Mouse (Mus musculus) neural tube, embryonic 13.5 days (tissue): ENCODE data around the gene Cyp2d22. TPM values are rescaled to one million over a fixed set of nuclear protein-coding genes. Genes with fewer than 3 reads are reported as not detected.

ENCODE experiments used
- ATAC-seq: fragments of 200-750 bp; cut with Nextera tagmentation; 2 replicates; pipeline ENCODE4 v1.8.0; 2017; ENCODE audit warnings: low read depth, mild to moderate bottlenecking, moderate TSS enrichment, moderate library complexity
- H3K27ac ChIP-seq: fragments of 300-500 bp; sonication (generic); replicated peaks from 2 replicates; pipeline ENCODE4 v1.5.1; 2015; ENCODE audit warnings: moderate library complexity, mild to moderate bottlenecking, inconsistent platforms
- H3K27me3 ChIP-seq: fragments of 300-500 bp; sonication (generic); 2 replicates; pipeline ENCODE4 v1.6.1; 2015; ENCODE audit warnings: mild to moderate bottlenecking, inconsistent platforms
- H3K36me3 ChIP-seq: fragments of 300-500 bp; sonication (generic); 2 replicates; pipeline ENCODE4 v1.6.1; 2015; ENCODE audit warnings: mild to moderate bottlenecking, inconsistent platforms
- H3K4me1 ChIP-seq: fragments of 300-500 bp; sonication (generic); replicated peaks from 2 replicates; pipeline ENCODE4 v1.6.1; 2015; ENCODE audit warnings: inconsistent platforms
- H3K4me2 ChIP-seq: fragments of 300-500 bp; sonication (generic); 2 replicates; pipeline ENCODE4 v1.6.1; 2015; ENCODE audit warnings: inconsistent platforms, mild to moderate bottlenecking, moderate library complexity
- H3K4me3 ChIP-seq: fragments of 300-500 bp; sonication (generic); 2 replicates; pipeline ENCODE4 v1.5.1; 2015; ENCODE audit warnings: mild to moderate bottlenecking, inconsistent platforms
- H3K9ac ChIP-seq: fragments of 300-500 bp; sonication (generic); 2 replicates; pipeline ENCODE4 v1.6.1; 2015; ENCODE audit warnings: moderate library complexity, mild to moderate bottlenecking, inconsistent platforms
- H3K9me3 ChIP-seq: fragments of 300-500 bp; sonication (generic); 2 replicates; pipeline ENCODE4 v1.6.1; 2016; ENCODE audit warnings: inconsistent platforms
- WGBS: fragments of 180-500 bp; shearing (Covaris S2); methylation state at CpG from one replicate; pipeline ENCODE4 v1.1.7; 2015; 5-methylcytosine and 5-hydroxymethylcytosine counted together
- polyA plus RNA-seq: library from polyadenylated mRNA; unstranded; fragments of >200 nt; fragmentation: Nextera tagmentation; extraction: Ambion mirVana; gene quantifications from 2 replicates; pipeline ENCODE4 v1.2.1, GENCODE M21; 2015

The Cyp2d22 gene
- polyA plus RNA-seq, 1 experiment from 2014 or later = 3.5 TPM

DNA sequence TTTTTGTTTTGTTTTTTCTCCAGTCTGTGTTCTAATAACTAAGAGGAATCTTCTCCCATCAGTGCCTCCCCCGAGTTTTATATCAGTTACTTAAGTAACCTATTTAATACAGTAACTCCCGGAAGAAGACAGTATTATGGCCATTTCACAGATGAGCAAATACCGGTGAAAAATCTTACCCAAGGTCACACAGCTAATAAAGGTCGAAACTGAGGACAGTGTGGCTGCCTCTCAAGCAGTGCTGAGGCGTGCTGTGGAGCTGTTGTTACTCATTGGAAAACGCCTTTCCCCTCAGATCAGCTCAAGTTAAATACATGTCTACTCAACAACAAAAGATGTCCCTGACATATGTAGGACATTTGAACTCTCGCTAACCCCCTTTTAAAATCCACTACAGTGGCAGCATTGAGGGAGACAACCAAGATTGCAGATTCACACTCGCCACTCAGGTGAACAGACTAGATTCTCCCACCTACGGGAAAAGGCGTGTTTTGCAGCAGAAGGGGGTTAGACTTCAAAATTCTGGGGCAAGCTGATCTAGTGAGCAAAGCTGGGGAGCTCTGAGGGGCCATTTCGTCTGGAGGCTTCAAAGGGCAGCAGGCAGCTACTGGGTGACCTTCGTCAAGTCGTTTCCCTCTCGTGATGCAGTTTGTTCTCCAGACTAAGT lies 26.8 kb downstream of the Cyp2d22 start:
- ATAC-seq = no peak
- Histone ChIP-seq H3K36me3 (peaks cover 30% of the 10 kb centered on the region), H3K4me2 (peak overlapping the region; percentile 94), H3K4me1 (peaks cover 35% of the 10 kb centered on the region), H3K27me3 (no peaks in the 10 kb centered on the region), H3K9me3 (no peaks in the 10 kb centered on the region), H3K4me3 (peak overlapping the region; percentile 97), H3K27ac (peak overlapping the region; percentile 91), H3K9ac (peak overlapping the region; percentile 99)
- 28% methylated on average over 14 of the region's 14 CpGs for WGBS

DNA sequence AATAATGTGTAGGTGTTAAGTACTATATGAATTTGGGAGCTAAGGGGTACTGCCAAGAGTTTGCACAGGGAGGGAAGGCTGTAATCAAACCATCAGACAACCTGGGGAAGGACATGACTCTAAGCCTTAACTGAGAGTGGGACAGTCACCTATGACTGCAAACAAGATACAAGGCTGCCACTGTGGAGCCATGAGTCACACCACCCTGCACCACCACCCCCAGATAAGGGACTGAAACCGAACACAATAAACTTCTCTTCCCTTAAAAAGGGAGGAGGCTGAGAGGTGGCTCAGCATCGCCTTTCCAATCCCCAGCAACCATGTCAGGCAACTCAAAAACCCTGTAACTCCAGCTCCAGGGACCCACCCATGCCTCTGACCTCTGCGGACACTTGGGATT lies 28.6 kb downstream of the Cyp2d22 start:
- H3K27ac ChIP-seq = no peak overlapping the region
- no peak for ATAC-seq
- H3K4me1 ChIP-seq = peaks cover 52% of the 10 kb centered on the region
- no peak overlapping the region for H3K4me3 ChIP-seq
- no peak overlapping the region for H3K9ac ChIP-seq
- H3K9me3 ChIP-seq = no peaks in the 10 kb centered on the region
- WGBS = 97% methylated on average over 3 of the region's 3 CpGs
- no peak overlapping the region for H3K4me2 ChIP-seq
- H3K36me3 ChIP-seq = peaks cover 35% of the 10 kb centered on the region
- H3K27me3 ChIP-seq = no peaks in the 10 kb centered on the region

DNA sequence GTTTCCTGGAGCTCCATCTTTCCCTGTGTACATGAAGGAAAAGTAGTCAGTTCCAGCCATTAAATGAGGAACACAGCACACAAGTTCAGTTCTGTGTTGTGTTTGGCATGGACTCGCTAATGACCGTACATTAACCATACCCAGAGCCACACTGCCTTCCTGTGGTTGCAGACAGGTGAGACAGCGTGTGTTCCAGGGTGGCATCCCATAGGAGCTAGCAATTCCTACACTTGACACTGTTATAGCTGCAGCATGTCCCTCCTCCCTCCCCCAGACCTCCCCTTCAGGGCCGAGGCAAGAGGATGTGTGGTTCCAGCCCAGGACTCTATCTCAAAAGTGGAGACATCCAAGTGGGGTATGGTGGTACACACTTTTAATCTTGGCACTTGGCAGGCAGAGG lies 29.7 kb downstream of the Cyp2d22 start:
- no peaks in the 10 kb centered on the region for H3K9me3 ChIP-seq
- peaks cover 53% of the 10 kb centered on the region for H3K4me1 ChIP-seq
- no peak overlapping the region for H3K27ac ChIP-seq
- WGBS = 89% methylated on average over 4 of the region's 4 CpGs
- no peak for ATAC-seq
- peaks cover 35% of the 10 kb centered on the region for H3K36me3 ChIP-seq
- H3K9ac ChIP-seq = no peak overlapping the region
- no peak overlapping the region for H3K4me3 ChIP-seq
- no peaks in the 10 kb centered on the region for H3K27me3 ChIP-seq
- H3K4me2 ChIP-seq = no peak overlapping the region

DNA sequence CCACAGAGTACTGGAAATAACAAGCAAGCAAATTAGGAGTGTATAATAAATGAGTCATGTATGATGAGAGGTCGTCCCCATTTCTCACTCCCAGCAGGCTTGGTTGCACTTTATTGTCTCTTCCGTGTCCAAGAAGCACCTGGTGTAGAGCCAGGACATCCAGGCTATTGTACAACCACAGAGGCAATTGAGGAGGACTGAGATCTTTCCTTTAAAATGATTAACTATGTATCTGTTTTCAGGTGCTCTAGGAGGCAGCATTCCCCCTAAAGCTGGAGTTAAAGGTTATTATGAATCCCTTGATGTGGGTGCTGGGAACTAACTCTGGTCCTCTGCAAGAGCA lies 31.1 kb downstream of the Cyp2d22 start:
- H3K9me3 ChIP-seq = no peaks in the 10 kb centered on the region
- H3K36me3 ChIP-seq = peaks cover 35% of the 10 kb centered on the region
- WGBS = 83% methylated on average over 2 of the region's 2 CpGs
- no peak for ATAC-seq
- peaks cover 44% of the 10 kb centered on the region for H3K4me1 ChIP-seq
- H3K27me3 ChIP-seq = no peaks in the 10 kb centered on the region
- H3K9ac ChIP-seq = no peak overlapping the region
- no peak overlapping the region for H3K27ac ChIP-seq
- H3K4me2 ChIP-seq = no peak overlapping the region
- H3K4me3 ChIP-seq = no peak overlapping the region

DNA sequence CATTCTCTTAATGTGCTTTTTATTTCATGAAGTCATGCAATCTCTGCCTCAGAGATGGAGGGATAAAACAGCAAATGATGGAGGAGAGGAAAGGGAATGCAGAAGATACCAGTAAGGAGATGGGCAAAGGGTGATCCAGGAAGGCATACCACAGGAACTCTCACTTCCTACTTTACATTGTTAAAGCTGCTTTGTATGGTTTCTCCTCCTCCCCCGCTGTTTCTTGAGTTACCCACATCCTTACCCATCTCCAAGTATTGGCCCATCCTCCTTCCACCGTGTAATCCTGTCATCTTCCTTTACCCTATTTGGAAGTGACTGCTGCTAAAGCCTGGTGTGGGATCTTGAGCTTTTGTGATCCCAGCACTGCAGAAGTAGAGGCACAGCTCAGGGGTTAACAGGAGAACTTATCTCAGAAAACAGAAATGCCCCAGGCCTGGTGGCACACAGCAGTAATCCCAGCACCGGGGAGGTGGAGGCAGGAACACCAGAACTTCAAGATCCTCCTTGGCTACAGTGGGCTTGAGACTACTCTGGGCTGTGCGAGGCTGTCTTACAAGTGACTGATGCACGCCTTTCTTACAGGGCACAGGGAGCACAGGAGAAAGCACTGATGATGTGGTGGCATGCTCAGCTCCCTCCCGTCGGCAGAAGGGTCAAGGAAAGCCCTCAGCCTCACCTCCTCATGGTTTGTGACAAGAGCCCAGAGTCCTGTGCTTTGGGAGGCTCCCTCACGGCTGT lies 31.6 kb downstream of the Cyp2d22 start:
- Histone ChIP-seq H3K27ac (no peak overlapping the region), H3K27me3 (no peaks in the 10 kb centered on the region), H3K4me1 (peaks cover 43% of the 10 kb centered on the region), H3K9ac (no peak overlapping the region), H3K4me2 (no peak overlapping the region), H3K36me3 (peaks cover 35% of the 10 kb centered on the region), H3K4me3 (no peak overlapping the region), H3K9me3 (no peaks in the 10 kb centered on the region)
- WGBS = 87% methylated on average over 8 of the region's 8 CpGs
- no peak for ATAC-seq

DNA sequence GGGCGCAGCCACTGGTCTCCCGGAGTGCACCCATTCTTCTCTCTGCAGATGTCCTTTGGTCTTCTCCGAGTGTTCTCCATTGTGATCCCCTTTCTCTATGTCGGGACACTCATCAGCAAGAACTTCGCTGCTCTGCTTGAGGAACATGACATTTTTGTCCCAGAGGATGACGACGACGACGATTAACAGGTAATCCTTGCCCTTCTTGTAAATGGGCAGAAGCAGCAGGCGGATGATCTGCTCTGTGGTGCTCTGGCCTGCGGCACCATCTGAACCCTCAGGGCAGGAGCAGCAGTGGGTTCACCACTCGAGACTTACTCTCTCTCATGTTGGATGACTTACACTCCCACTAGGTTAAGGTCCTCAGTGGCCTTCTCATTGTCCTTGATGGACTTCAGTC lies 32.2 kb downstream of the Cyp2d22 start:
- H3K4me2 ChIP-seq = peak overlapping the region; percentile 97; the same call in 1 of the 2 replicates
- H3K36me3 ChIP-seq = peaks cover 35% of the 10 kb centered on the region
- H3K27me3 ChIP-seq = no peaks in the 10 kb centered on the region
- WGBS = 95% methylated on average over 12 of the region's 12 CpGs
- peak overlapping the region; percentile 79; the same call in 1 of the 2 replicates for H3K9ac ChIP-seq
- no peaks in the 10 kb centered on the region for H3K9me3 ChIP-seq
- no peak overlapping the region; the same call in 1 of the 2 replicates for H3K4me3 ChIP-seq
- no peak for ATAC-seq
- no peak overlapping the region for H3K27ac ChIP-seq
- peaks cover 37% of the 10 kb centered on the region for H3K4me1 ChIP-seq

DNA sequence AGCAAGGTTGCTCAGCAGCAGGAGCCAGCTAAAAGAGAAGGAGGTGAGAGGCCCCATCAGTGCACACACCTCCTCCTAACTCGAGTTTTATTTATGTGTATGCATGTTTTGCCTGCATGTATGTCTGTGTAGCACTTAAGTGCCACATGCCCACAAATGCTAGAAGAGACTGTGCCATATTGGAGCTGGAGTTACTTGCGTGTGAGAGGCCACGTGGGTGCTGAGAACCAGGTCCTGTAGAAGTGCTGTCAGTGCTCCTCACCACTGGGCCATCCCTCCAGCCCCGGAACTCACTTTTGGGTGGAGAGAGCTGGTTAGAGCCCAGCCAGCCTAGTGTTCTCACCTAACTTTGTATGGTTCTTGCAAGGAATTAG lies 32.8 kb downstream of the Cyp2d22 start:
- H3K9me3 ChIP-seq = no peaks in the 10 kb centered on the region
- peak overlapping the region; percentile 97 for H3K4me2 ChIP-seq
- no peaks in the 10 kb centered on the region for H3K27me3 ChIP-seq
- peak overlapping the region; percentile 86; the same call in 1 of the 2 replicates for H3K27ac ChIP-seq
- H3K4me1 ChIP-seq = peaks cover 31% of the 10 kb centered on the region
- H3K36me3 ChIP-seq = peaks cover 35% of the 10 kb centered on the region
- no peak for ATAC-seq
- H3K9ac ChIP-seq = peak overlapping the region; percentile 79
- WGBS = 85% methylated on average over 4 of the region's 4 CpGs
- H3K4me3 ChIP-seq = peak overlapping the region; percentile 56

DNA sequence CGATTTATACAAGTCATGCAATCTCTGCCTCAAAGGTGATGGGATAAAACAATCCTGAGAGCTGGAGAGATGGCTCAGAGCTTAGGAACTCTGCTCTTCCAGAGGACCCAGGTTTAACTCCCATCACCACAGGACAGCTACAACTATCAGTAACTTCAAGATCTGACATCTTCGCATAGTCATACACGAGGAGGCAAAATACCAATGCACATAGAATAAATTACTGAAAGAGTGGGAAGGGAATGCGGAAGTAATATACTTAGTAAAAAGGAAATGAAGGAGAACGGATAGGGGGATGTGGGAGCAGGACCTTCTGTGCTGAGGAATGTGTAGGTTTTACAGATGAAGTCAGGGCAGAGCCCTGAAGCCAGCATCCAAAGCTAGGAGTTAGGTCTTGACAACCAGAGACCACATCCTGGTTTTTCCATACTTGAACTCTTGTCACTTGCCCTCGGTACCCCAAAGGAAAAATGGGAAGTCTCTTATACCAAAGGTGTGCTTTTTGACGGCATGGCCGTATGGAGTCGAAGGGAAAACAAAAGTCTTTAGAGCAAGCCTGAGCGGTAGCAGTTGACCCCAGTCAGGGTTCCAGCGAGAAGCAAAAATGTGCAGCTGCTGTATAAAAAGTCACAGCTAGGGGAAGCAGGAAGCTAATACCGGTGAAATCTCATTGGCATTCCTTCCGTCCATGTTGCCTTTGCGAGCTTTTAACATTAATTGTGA lies 33.3 kb downstream of the Cyp2d22 start:
- Histone ChIP-seq H3K27ac (peak overlapping the region; percentile 86), H3K4me2 (peak overlapping the region; percentile 97), H3K4me1 (peaks cover 31% of the 10 kb centered on the region), H3K36me3 (peaks cover 35% of the 10 kb centered on the region), H3K4me3 (peak overlapping the region; percentile 56), H3K27me3 (0 out of 2 replicates have a peak, but pooled peaks cover 5% of the 10 kb centered on the region), H3K9ac (peak overlapping the region; percentile 79), H3K9me3 (no peaks in the 10 kb centered on the region)
- 62% methylated on average over 14 of the region's 14 CpGs for WGBS
- ATAC-seq = 0 out of 2 replicates have a peak, but pooled peaks have one; percentile 3

DNA sequence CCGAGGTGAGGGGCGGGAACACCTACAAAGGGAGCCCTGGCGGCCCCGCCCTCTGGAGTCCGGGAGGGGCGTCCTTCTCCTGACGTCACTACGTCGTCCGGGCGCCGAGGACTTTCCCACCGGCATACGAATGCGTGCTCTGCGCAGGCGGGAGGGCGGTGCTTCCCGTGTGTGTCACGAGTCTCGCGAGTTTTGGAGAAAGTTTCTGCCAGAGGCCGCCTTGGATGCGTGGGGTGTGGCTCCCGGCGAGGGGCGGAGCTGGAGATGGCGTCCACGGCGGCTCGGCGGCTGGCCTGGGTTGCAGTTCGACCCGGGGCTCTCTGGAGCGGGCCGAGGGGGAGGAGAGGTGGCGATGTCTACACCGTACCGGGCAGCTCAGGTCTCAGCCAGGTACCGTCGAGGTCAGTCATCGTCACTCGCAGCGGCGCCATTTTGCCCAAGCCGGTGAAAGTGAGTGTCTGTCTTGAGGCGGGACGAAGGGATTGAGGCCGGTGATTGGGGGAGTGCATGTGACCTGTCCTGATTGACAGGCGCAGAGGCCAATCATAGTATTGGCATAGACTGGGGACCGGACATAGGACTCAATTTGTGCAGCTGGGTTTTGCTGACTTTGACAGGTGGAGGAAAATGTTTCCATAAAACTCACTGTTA lies 34.1 kb downstream of the Cyp2d22 start:
- peaks cover 35% of the 10 kb centered on the region for H3K4me1 ChIP-seq

DNA sequence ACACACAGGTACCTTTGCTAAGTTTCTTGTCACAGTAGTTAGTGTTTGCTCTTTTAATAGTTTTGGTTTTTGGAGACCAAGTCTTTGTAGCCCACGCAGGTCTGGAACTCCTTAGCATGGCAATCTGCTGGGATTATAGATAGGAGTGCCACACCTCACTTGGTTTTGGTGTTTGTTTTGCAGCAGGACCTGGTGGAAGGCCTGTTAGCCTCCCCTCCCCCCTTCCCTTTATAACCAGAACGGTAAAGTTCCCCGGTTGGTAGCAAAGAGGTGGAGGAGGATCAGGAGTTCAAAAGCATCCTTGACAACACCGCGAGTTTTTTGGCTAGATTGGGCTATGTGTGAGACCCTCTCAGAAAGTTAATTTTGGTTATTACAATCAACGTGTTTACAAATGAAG lies 35.1 kb downstream of the Cyp2d22 start:
- no peak overlapping the region for H3K4me2 ChIP-seq
- no peak overlapping the region for H3K27ac ChIP-seq
- H3K27me3 ChIP-seq = peaks cover 20% of the 10 kb centered on the region
- no peak overlapping the region for H3K9ac ChIP-seq
- H3K36me3 ChIP-seq = peaks cover 23% of the 10 kb centered on the region
- peaks cover 37% of the 10 kb centered on the region for H3K4me1 ChIP-seq
- no peaks in the 10 kb centered on the region for H3K9me3 ChIP-seq
- 93% methylated on average over 6 of the region's 6 CpGs for WGBS
- no peak overlapping the region for H3K4me3 ChIP-seq
- ATAC-seq = no peak

More for the DNA sequence above, 34.1 kb downstream of the Cyp2d22 start:
- H3K4me3 ChIP-seq = peak overlapping the region; percentile 56
- H3K27me3 ChIP-seq = peaks cover 10% of the 10 kb centered on the region
- peak overlapping the region; percentile 86 for H3K27ac ChIP-seq
- no peaks in the 10 kb centered on the region for H3K9me3 ChIP-seq
- peak overlapping the region; percentile 79 for H3K9ac ChIP-seq
- H3K36me3 ChIP-seq = peaks cover 33% of the 10 kb centered on the region
- WGBS = under 1% methylated on average over 51 of the region's 51 CpGs
- ATAC-seq = peak; percentile 99
- H3K4me2 ChIP-seq = peak overlapping the region; percentile 97

DNA sequence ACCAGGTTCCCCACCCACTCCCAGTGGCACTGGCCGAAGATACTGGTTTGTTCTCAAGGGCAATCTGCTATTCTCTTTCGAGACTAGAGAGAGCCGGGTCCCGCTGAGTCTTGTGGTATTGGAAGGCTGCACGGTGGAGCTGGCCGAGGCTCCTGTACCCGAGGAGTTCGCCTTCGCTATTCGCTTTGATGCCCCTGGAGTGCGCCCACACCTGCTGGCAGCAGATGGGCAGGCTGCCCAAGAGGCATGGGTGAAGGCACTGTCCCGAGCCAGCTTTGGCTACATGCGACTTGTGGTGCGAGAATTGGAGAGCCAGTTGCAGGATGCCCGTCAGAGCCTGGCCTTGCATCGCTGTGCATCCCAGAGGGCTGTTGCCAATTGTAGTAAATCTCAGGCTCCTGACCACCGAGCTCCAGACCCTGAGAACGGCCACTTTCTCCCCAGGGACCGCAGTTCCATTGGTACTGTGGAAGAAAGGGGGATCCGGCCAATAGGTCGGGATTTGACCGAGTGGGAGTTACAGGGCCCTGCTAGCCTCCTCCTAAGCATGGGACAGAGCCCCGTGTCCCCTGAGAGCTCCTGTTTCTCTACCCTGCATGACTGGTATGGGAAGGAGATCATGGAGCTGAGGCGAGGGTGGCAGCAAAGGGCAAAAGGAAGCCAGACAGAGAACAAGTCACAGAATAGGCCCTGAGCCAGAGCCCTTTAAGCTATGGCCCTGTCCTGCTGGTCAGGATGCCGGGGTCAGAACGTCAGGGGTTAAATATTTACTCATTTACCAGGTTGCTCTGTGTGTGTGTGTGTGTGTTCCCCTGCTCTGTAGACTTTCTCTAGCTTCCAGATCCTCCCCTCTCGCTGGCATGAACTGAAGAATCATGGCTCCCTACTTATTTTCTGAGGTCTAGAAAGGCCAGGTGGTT lies 36.4 kb downstream of the Cyp2d22 start:
- H3K4me2 ChIP-seq = no peak overlapping the region
- H3K4me3 ChIP-seq = no peak overlapping the region
- peaks cover 9% of the 10 kb centered on the region for H3K36me3 ChIP-seq
- H3K4me1 ChIP-seq = peaks cover 37% of the 10 kb centered on the region
- H3K9ac ChIP-seq = no peak overlapping the region
- H3K9me3 ChIP-seq = no peaks in the 10 kb centered on the region
- WGBS = 89% methylated on average over 27 of the region's 27 CpGs
- H3K27ac ChIP-seq = no peak overlapping the region
- H3K27me3 ChIP-seq = peaks cover 25% of the 10 kb centered on the region
- ATAC-seq = no peak
